Mouse (Mus musculus) kidney, postnatal 0 days (tissue): Measurements from ENCODE around the gene Lman1l. TPM values are rescaled to one million over a fixed set of nuclear protein-coding genes. Genes with fewer than 3 reads are reported as not detected.

Experiments used
- ATAC-seq: fragments of 200-750 bp; cut with Nextera tagmentation; replicated peaks from 2 replicates; pipeline ENCODE4 v1.8.0; 2017; ENCODE audit warnings: low read depth, moderate number of reproducible peaks, moderate TSS enrichment, moderate library complexity; ENCODE audit not compliant: low FRiP score
- DNase-seq: peaks from one replicate; pipeline ENCODE4 v3.0.0-alpha.2; 2016; ENCODE audit warnings: low spot score
- H3K27ac ChIP-seq: fragments of 300-500 bp; sonication (generic); 2 replicates; pipeline ENCODE4 v1.5.1; 2014; ENCODE audit warnings: mild to moderate bottlenecking
- H3K27me3 ChIP-seq: fragments of 300-500 bp; sonication (generic); 2 replicates; pipeline ENCODE4 v1.6.1; 2014; ENCODE audit warnings: low read length, mixed read lengths; ENCODE audit not compliant: insufficient read depth
- H3K36me3 ChIP-seq: fragments of 300-500 bp; sonication (generic); 2 replicates; pipeline ENCODE4 v1.6.1; 2014; ENCODE audit warnings: low read length, mixed read lengths; ENCODE audit not compliant: insufficient read depth
- H3K4me1 ChIP-seq: fragments of 300-500 bp; sonication (generic); replicated peaks from 2 replicates; pipeline ENCODE4 v1.6.1; 2014; ENCODE audit warnings: antibody characterized with exemption, low read length, mixed read lengths; ENCODE audit not compliant: insufficient read depth
- H3K4me2 ChIP-seq: fragments of 300-500 bp; sonication (generic); 2 replicates; pipeline ENCODE4 v1.6.1; 2014; ENCODE audit warnings: mild to moderate bottlenecking, low read length, moderate library complexity, mixed read lengths
- H3K4me3 ChIP-seq: fragments of 300-500 bp; sonication (generic); replicated peaks from 2 replicates; pipeline ENCODE4 v1.5.1; 2014; ENCODE audit warnings: low read depth, low read length
- H3K9ac ChIP-seq: fragments of 300-500 bp; sonication (generic); 2 replicates; pipeline ENCODE4 v1.6.1; 2014; ENCODE audit warnings: low read depth, low read length
- H3K9me3 ChIP-seq: fragments of 300-500 bp; sonication (generic); replicated peaks from 2 replicates; pipeline ENCODE4 v1.6.1; 2016; ENCODE audit warnings: low read length, inconsistent platforms, mixed read lengths
- CTCF ChIP-seq: IDR thresholded peaks from 2 replicates; pipeline ENCODE4 v1.5.1; 2016; ENCODE audit warnings: antibody characterized with exemption, low read depth, mild to moderate bottlenecking, moderate library complexity
- WGBS: fragments of 180-500 bp; shearing (Covaris S2); extraction: QIAGEN DNeasy Blood & Tissue Kit; methylation state at CpG from one replicate; pipeline ENCODE4 v1.1.7; 2014; 5-methylcytosine and 5-hydroxymethylcytosine counted together
- polyA plus RNA-seq: library from polyadenylated mRNA; unstranded; fragments of >200 nt; fragmentation: Nextera tagmentation; extraction: Ambion mirVana; gene quantifications from 2 replicates; pipeline ENCODE4 v1.2.1, GENCODE M21; 2015

The Lman1l gene
- polyA plus RNA-seq, 1 experiment from 2014 or later = not detected

GRCm38 (mm10) chr9:57643169-57643855 lies 22.7 kb upstream of the Lman1l start:
- Histone ChIP-seq H3K4me2 (peak overlapping the region; percentile 73), H3K9ac (peak overlapping the region; percentile 99; the same call in 1 of the 2 replicates), H3K27me3 (no peaks in the 10 kb centered on the region), H3K4me3 (peak overlapping the region; percentile 98), H3K27ac (peak overlapping the region; percentile 47; the same call in 1 of the 2 replicates), H3K4me1 (peaks cover 44% of the 10 kb centered on the region), H3K36me3 (no peaks in the 10 kb centered on the region), H3K9me3 (no peaks in the 10 kb centered on the region)
- TF ChIP-seq CTCF = no peak
- DNase-seq = no peak
- 44% methylated on average over 9 of the region's 9 CpGs for WGBS
- ATAC-seq = no peak

DNA sequence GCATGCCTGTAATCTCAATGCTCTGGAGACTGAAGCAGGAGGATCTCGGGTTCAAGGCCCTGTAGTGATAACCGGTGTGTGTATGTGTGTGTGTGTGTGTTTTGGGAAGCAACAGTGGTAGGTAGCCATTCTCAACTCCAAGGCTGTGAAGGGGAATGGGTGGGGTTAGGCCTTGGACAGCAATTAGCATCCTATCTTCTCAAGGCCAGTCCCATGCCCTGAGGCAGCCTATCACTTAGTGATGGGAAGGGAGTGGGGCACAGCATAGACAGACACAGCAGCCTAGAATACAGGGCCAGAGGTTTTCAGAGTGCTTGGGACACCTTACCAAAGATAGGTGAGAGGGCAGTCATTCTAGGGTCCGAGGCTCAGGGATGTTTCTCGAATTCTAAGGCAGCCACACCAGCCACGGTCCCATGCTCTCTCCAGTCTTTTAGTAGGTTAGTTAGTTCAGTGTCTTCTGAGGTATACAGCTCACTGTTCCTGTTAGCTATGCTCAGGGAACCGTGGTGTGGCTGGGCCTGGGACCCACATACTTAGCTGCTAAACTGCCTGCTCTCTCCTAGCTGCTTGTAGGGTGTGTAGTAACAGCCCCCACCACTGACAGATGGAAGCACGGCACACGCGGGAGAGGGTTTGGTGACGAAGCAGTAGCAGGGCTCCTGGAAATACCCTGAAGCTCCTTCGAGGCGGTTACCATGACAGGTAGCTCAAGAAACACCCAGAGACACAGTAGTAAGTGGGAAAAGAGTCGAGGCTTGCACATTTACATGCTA lies 21.4 kb upstream of the Lman1l start:
- ATAC-seq (no peak), DNase-seq (no peak)
- H3K9ac ChIP-seq = no peak overlapping the region
- H3K27ac ChIP-seq = no peak overlapping the region
- no peak for TF ChIP-seq CTCF
- H3K27me3 ChIP-seq = no peaks in the 10 kb centered on the region
- 81% methylated on average over 13 of the region's 13 CpGs for WGBS
- H3K4me1 ChIP-seq = peaks cover 57% of the 10 kb centered on the region
- 0 out of 2 replicates have a peak overlapping the region, but pooled peaks have one; percentile 73 for H3K4me2 ChIP-seq
- H3K9me3 ChIP-seq = no peaks in the 10 kb centered on the region
- H3K36me3 ChIP-seq = no peaks in the 10 kb centered on the region
- H3K4me3 ChIP-seq = no peak overlapping the region

DNA sequence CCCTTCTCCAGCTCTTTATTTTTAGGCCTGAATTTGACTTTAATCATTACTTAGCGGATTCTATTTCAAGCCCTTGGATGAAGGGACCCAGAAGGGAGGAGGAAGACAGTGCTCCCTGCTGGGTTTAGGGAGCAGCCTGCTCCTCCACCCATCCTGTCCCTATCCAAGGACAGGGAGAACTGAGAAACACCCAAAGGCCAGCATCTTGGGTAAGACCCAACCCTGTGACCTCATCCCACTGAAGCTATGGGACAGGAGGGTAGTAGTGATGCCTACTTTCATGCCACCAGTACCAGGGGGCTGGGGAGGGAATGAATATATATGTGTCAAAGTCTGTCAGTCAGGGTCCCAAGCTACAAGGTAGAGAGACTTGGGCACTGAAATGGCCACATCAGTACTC lies 20.4 kb upstream of the Lman1l start:
- peak overlapping the region; percentile 83 for H3K27ac ChIP-seq
- TF ChIP-seq CTCF = no peak
- WGBS = 73% methylated on average over 1 of the region's 1 CpGs
- H3K27me3 ChIP-seq = no peaks in the 10 kb centered on the region
- no peak for DNase-seq
- peaks cover 58% of the 10 kb centered on the region for H3K4me1 ChIP-seq
- no peaks in the 10 kb centered on the region for H3K36me3 ChIP-seq
- H3K4me2 ChIP-seq = peak overlapping the region; percentile 40
- H3K9me3 ChIP-seq = no peaks in the 10 kb centered on the region
- no peak for ATAC-seq
- H3K9ac ChIP-seq = no peak overlapping the region
- no peak overlapping the region for H3K4me3 ChIP-seq

- Histone ChIP-seq H3K9me3 (no peaks in the 10 kb centered on the region), H3K9ac (peak overlapping the region; percentile 39), H3K4me1 (peaks cover 58% of the 10 kb centered on the region), H3K4me2 (peak overlapping the region; percentile 40), H3K36me3 (no peaks in the 10 kb centered on the region), H3K27ac (peak overlapping the region; percentile 83), H3K4me3 (no peak overlapping the region), H3K27me3 (no peaks in the 10 kb centered on the region)
- WGBS = 4% methylated on average over 15 of the region's 15 CpGs
- peak; percentile 86 for DNase-seq
- 0 out of 2 replicates have a peak, but pooled peaks have one; percentile 3 for TF ChIP-seq CTCF
- ATAC-seq = peak; percentile 53; the same call in 1 of the 2 replicates
Measured at GRCm38 (mm10) chr9:57640384-57640783, 19.8 kb upstream of the Lman1l start.

DNA sequence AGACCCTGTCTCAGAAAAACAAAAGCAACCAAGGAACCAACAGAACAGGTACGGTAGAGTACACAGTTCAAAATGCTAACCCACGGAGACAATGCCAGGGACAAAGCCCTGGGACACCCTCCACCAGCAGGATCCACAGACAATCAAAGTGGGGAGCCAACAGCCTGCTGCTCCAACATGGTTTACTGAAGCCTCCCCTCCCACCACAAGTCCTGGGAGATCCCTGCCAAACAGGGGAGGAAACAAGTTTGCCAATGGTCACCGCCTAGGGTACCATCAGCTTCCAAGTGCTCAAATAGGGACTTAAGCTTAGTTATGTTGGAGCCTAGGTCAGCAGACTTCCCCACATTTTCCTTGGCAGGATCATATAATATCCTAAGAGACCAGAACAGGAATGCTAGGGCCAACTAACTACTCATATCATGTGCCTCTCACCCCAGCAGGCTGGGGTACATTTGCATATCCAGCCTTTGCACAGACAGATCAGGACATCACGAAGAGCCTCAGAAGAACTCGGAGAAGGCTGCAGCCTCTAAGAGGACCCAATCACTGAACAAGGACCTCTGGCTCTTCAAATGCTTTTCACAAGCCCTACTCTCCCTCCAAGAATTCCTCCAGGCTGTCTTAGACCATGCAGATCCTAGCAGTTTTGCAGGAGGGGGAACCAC lies 19.2 kb upstream of the Lman1l start:
- no peaks in the 10 kb centered on the region for H3K36me3 ChIP-seq
- TF ChIP-seq CTCF = no peak
- H3K9me3 ChIP-seq = no peaks in the 10 kb centered on the region
- H3K27me3 ChIP-seq = no peaks in the 10 kb centered on the region
- WGBS = 65% methylated on average over 5 of the region's 5 CpGs
- H3K4me1 ChIP-seq = peaks cover 58% of the 10 kb centered on the region
- no peak overlapping the region for H3K4me3 ChIP-seq
- peak overlapping the region; percentile 83 for H3K27ac ChIP-seq
- no peak for ATAC-seq
- 0 out of 2 replicates have a peak overlapping the region, but pooled peaks have one; percentile 31 for H3K9ac ChIP-seq
- DNase-seq = no peak
- peak overlapping the region; percentile 40 for H3K4me2 ChIP-seq
